Mouse (Mus musculus) splenic B cell, adult 2 months (primary cell): ENCODE data around the gene Srpk2.
"Not testable (repeated sequence)": the region's sequence is repeated elsewhere in the genome, so short reads cannot be mapped to it uniquely, and the experiment has no call there.

Experiments used
- DNase-seq: peaks from one replicate; pipeline ENCODE4 v3.0.0-alpha.2; 2011; ENCODE audit warnings: low read depth, low spot score
- H3K27me3 ChIP-seq: 2 replicates; pipeline ENCODE4 v1.6.1; 2012; ENCODE audit warnings: mild to moderate bottlenecking, low read length, moderate library complexity, mixed read lengths; ENCODE audit not compliant: control insufficient read depth, poor library complexity, insufficient read depth, severe bottlenecking
- H3K36me3 ChIP-seq: 2 replicates; pipeline ENCODE4 v1.6.1; 2012; ENCODE audit warnings: mild to moderate bottlenecking, low read length, moderate library complexity, mixed read lengths; ENCODE audit not compliant: control insufficient read depth, poor library complexity, insufficient read depth, severe bottlenecking

Srpk2 gene

DNA sequence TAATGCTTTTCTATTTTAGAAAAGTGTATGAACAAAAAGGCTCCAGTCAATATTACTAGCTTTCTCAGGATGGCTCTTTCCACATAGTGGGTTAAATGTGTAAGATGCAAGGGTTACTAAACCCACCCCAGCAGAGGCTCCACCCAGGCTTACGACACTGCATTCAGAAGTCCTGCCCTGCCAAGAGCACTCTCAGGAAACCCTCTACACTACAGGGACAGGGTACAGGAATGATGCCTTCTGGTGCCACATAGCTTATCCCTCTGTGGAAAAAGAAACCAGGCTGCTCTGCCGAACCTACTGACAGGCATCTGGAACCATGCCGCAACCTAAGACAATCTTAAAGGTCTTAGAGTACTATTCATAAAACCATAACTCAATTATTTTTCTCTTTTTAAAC is 71.6 kb downstream of the Srpk2 start:
- H3K27me3 ChIP-seq, result no peaks in the 10 kb centered on the region
- H3K36me3 ChIP-seq, result no peaks in the 10 kb centered on the region
- no peak for DNase-seq

DNA sequence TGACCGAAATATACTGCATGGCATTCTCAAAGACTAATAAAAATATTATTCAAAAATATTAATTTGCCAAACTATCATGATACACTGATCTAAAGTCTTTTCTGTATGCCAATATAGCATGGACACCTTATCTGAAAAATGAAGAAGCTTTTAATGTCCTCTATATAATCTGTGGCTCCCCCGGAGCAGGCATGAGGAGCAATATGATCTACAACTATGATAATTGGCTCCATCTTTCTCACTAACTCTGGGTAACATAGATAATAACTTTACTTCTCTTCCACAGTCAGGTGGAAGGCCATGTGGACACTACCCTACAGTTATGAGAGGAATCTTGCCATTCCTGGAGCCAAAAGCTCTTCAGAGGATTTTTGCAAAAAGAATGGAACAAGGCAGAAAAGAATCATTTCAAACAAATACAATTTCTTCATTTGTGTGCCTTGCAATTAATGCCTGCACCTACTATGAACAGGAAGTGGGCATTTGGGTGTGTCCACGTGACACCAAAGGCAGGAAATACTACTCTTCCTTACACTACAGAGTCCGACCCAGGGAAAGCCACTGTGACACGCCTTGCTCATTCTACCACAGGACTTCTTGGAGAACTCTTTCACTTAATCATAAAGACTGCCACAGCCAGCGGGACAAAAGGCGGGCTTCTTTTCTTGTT is 80.2 kb downstream of the Srpk2 start:
- peak; percentile 52 for DNase-seq

GRCm38 (mm10) chr5:23599750-23600537 is 84.5 kb downstream of the Srpk2 start:
- H3K27me3 ChIP-seq, result no peaks in the 10 kb centered on the region
- no peaks in the 10 kb centered on the region for H3K36me3 ChIP-seq
- no peak for DNase-seq

More for the DNA sequence above, 80.2 kb downstream of the Srpk2 start:
- H3K36me3 ChIP-seq, result no peaks in the 10 kb centered on the region
- H3K27me3 ChIP-seq, result no peaks in the 10 kb centered on the region

GRCm38 (mm10) chr5:23599171-23599570 is 85.2 kb downstream of the Srpk2 start:
- H3K36me3 ChIP-seq, result no peaks in the 10 kb centered on the region
- no peak for DNase-seq

DNA sequence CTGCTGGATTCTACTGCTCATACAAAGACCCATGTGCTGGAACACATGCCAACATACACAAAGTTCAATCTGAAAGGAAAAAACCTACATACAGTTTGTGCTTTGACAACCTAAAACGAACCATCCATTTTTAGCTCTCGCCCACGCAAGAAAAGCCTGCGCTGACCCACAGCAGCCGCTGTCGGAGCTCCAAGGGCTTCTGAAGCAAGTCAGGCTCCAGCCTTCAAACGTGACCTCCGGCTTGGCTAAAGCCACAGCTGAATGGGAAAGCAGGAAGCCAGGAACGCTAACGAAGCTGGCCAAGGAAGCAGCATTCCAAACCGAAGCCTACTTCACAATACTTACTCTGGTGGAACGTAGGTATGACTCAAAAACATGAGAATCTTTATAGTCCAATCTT is 85.9 kb downstream of the Srpk2 start:
- Histone ChIP-seq H3K36me3 (no peaks in the 10 kb centered on the region), H3K27me3 (no peaks in the 10 kb centered on the region)
- no peak for DNase-seq

More at GRCm38 (mm10) chr5:23599171-23599570, 85.2 kb downstream of the Srpk2 start:
- no peaks in the 10 kb centered on the region for H3K27me3 ChIP-seq

DNA sequence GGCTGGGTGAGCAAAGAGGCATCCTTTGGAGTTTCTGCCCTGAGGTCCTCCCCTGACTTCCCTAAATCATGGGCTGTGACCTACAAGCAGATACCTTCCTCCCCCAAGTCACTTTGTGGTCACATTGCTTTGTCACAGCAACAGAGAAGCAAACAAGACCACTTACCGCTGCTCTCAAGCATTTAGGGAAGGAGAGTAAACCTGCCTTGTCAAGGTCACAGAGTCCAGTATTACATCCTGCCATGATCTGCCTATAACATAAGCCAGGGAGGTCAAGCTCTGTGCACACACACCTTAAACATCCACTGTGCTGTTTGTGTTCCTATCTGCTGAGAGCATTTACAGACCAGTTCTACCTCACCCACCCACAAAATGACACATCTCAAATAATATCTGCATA is 86.4 kb downstream of the Srpk2 start:
- DNase-seq, result peak; percentile 71
- Histone ChIP-seq H3K27me3 (no peaks in the 10 kb centered on the region), H3K36me3 (no peaks in the 10 kb centered on the region)

- H3K36me3 ChIP-seq, result no peaks in the 10 kb centered on the region
- no peak for DNase-seq
These were observed 87.1 kb downstream of the Srpk2 start for GRCm38 (mm10) chr5:23597260-23597864.

GRCm38 (mm10) chr5:23596326-23596965 is 88.0 kb downstream of the Srpk2 start:
- DNase-seq, result no peak
- no peaks in the 10 kb centered on the region for H3K36me3 ChIP-seq
- H3K27me3 ChIP-seq, result no peaks in the 10 kb centered on the region

More at GRCm38 (mm10) chr5:23597260-23597864, 87.1 kb downstream of the Srpk2 start:
- no peaks in the 10 kb centered on the region for H3K27me3 ChIP-seq

DNA sequence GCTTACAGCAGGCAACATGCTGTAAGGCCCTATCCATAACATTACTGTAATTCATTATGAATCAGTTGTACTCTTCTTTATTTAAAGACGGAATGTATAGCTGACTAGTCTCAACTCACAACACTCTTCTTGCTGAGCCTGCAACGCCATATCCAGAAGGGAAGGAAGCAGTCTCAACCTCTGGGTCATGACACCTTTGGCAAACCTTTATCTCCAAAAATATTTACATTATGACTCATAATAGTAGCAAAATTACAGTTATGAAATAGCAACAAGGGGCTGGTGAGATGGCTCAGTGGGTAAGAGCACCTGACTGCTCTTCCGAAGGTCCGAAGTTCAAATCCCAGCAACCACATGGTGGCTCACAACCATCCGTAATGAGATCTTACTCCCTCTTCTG is 94.1 kb downstream of the Srpk2 start:
- not testable (repeated sequence) for H3K27me3 ChIP-seq

DNA sequence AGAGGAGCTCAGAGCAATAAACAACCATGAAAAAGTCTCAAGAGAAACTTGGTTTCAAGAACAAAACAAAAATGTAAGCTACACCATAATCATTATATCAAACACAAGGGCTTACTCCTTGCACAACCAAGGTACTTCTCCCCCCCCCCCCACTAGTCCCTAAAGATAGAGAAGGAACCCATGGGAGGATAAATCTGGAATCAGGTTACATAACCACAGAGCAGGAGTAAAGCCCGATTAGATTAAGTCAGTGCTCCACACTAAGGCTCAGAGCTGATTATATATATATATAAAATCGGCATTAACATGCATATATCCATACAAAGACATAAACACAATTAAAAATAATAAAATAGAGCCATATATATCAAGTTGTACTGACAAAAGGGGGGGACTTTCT is 96.8 kb downstream of the Srpk2 start:
- no peak for DNase-seq
- Histone ChIP-seq H3K27me3 (no peaks in the 10 kb centered on the region), H3K36me3 (no peaks in the 10 kb centered on the region; the same call in 1 of the 2 replicates)

More for the DNA sequence above, 94.1 kb downstream of the Srpk2 start:
- not testable (repeated sequence) for H3K36me3 ChIP-seq, DNase-seq

DNA sequence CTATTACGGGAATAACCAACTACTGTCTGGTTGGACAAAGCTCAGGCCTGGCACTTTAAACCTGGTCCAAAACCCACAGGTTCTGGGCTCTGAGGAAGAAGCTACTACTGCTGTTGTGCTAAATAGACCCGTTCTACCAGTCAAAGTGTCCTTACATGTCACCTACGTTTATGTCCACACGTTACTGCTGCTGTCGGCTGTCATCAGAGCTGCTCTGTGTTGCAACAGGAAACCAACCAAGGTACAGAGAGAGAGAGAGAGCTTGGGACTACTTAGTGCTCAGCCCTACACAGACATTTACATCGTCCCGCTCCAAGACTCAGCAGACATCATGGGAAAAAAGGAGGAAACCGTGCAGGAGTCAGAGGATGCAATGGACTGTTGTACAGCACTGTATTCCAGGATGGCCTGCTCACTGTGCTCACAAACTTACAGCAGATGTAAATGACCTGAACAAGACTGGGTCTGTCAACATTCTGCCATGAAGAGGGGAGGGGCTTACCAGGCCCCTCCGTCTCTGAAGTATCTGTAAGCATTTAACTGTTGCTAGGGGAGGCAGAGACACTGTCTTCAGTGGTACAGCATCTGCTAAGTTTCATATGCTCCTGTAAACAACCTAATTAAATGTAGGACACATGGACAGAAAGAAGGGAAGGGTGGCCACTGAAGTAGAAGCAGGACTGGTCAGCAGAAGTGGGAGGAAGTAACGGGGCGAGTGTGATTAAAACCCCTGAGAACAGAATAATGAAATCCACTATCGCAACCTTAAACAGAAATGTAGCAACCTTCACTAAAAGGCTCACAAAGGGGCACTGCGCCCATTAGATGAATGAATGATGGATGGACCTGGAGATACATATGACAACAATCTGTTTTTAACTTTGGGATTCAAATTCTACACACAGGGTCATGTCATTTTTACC is 97.6 kb downstream of the Srpk2 start:
- H3K36me3 ChIP-seq, result no peaks in the 10 kb centered on the region; the same call in 1 of the 2 replicates
- no peak for DNase-seq
- no peaks in the 10 kb centered on the region for H3K27me3 ChIP-seq

DNA sequence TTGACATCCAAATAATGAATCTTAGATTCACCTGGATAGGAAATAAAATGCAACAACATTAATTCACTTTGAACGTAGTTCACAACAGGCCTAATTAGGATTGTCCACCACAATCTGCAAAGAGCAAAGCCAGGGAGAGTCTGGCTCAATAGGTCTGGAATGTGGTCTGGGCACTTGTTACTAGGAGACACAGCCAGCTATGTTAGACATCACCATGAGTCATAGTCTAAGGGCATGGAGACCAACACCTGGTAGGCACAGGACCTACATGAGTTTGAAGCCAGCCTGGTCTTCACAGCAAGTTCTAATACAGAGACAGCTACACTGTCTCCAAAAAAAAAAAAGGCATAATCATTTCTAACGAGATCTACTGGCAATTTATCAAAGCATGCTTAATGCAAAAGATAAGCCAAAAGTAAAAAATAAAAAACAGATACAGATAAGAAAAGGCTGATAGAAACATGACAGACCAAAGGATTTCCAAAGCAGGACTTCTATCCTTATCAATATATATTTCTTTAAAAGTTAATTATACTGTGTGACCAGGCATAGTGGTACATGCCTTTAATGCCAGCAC is 102.8 kb downstream of the Srpk2 start:
- no peak for DNase-seq
- no peaks in the 10 kb centered on the region for H3K36me3 ChIP-seq
- H3K27me3 ChIP-seq, result no peaks in the 10 kb centered on the region

DNA sequence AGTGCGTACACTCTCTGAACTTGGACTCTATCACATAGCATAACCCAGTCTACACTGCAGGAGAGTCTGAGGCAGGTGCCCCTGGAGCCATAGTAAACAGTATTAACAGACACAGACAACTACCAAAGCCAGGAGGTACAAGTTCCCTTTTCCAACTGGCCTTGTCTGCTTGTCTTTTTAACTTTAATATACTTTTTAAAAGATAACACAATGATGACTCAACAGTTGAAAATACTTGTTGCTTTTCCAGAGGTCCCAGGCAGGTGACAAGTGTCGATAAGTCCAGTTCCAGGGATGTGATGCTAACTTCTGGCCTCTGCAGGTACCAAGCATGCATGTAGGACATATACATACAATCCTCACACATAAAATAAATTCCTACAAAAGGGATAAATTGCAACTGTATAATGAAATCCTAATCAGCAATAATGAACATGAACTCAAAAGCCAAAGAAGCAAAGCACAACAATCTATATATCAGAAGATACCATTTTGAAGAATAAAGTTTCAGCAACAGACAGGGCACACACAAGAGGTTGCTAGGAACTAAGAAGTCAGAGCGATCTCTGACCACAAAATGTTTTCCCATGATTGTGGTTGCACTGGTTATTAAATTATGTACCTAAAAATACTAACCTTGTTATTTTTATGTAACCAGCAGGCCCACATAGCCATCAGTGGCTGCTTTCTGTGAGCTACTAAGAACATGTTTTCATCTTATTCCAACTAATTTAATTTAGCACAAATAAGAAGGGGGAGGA is 105.1 kb downstream of the Srpk2 start:
- Histone ChIP-seq H3K27me3 (no peaks in the 10 kb centered on the region), H3K36me3 (0 out of 2 replicates have a peak, but pooled peaks cover 2% of the 10 kb centered on the region)
- DNase-seq, result no peak
